ENCODE assay signal across 8 mouse cellular contexts in the genomic region with DNA sequence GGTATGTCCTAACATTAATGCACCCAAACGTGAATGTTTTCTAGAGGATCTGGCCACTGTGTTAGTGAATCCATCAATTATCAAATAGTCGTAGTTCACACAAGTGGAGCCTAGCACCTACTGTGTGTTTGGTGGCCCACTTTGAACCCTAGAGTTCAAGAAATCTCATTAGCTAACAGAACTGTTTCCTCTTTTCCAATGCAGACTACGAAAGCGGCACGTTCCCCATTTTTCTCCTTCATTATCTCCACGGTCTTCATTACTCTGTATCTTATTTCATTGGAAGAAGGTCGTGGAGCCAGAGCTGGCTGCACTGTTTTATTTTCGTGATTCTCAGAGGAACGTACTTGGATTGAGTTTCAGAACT. TPM values are rescaled to one million over a fixed set of nuclear protein-coding genes. Genes with fewer than 3 reads are reported as not detected.
DNase-seq lines count a peak whose midpoint lies in the region; ATAC-seq and TF ChIP-seq lines count a peak whose summit lies in the region.

No protein-coding gene starts in this region.

- TF ChIP-seq CTCF in liver, postnatal 0 days (IDR thresholded peaks at IDR 0.05; ENCODE audit: low read depth), result no peak

- H3K27ac ChIP-seq in heart, embryonic 11.5 days (ENCODE audit: low read depth, low read length), result no peak overlapping the region
- no peak overlapping the region for H3K27ac ChIP-seq in ES-E14 (ENCODE audit: insufficient read depth, low read depth, low read length, poor library complexity, severe bottlenecking)
- peak overlapping the region; percentile 88 for H3K27ac ChIP-seq in liver, postnatal 0 days (ENCODE audit: low read depth)

- no peaks in the 10 kb centered on the region for H3K36me3 ChIP-seq in heart, embryonic 11.5 days (ENCODE audit: control insufficient read depth, insufficient read depth, low read length)
- 0 out of 2 replicates have a peak, but pooled peaks cover 2% of the 10 kb centered on the region for H3K36me3 ChIP-seq in ES-E14 (ENCODE audit: control insufficient read depth, insufficient read depth, low read length, poor library complexity, severe bottlenecking)
- peaks cover 3% of the 10 kb centered on the region; the same call in 1 of the 2 replicates for H3K36me3 ChIP-seq in liver, postnatal 0 days (replicated peaks; ENCODE audit: insufficient read depth, low read length)

- ATAC-seq in heart, embryonic 11.5 days (replicated peaks; ENCODE audit: insufficient number of reproducible peaks, low FRiP score, low TSS enrichment), result no peak
- ATAC-seq in granulocyte monocyte progenitor cell, adult 5-6 weeks (replicated peaks; ENCODE audit: poor library complexity, severe bottlenecking), result peak; percentile 20
- no peak for ATAC-seq in liver, postnatal 0 days

- peaks cover 32% of the 10 kb centered on the region for H3K27me3 ChIP-seq in heart, embryonic 11.5 days (ENCODE audit: control insufficient read depth, insufficient read depth, low read length)
- peaks cover 10% of the 10 kb centered on the region for H3K27me3 ChIP-seq in liver, postnatal 0 days (ENCODE audit: insufficient read depth, low read length)

- in situ Hi-C loops in ES-E14 (cut with MboI; ENCODE audit: low sequenced_read_pairs in 2 of 2, unreplicated experiment in 2 of 2), result no loop called here

- no peaks in the 10 kb centered on the region for H3K9me3 ChIP-seq in heart, embryonic 11.5 days (replicated peaks; ENCODE audit: control insufficient read depth, low read length)
- no peaks in the 10 kb centered on the region for H3K9me3 ChIP-seq in ES-E14 (ENCODE audit: control insufficient read depth, insufficient read depth, low read depth, low read length)
- no peaks in the 10 kb centered on the region for H3K9me3 ChIP-seq in liver, postnatal 0 days (ENCODE audit: low read length)

- peak overlapping the region; percentile 64 for H3K4me3 ChIP-seq in heart, embryonic 11.5 days (ENCODE audit: low read depth, low read length)
- peak overlapping the region; percentile 68 to 89; a peak in 3 of 4 replicates for H3K4me3 ChIP-seq in ES-E14 (ENCODE audit: insufficient read depth in 1 of 2, low read depth in 1 of 2, low read length in 2 of 2, poor library complexity in 1 of 2, severe bottlenecking in 1 of 2)
- H3K4me3 ChIP-seq in liver, postnatal 0 days (ENCODE audit: low read depth, low read length), result peak overlapping the region; percentile 45

- peak overlapping the region; percentile 98 for H3K4me2 ChIP-seq in heart, embryonic 11.5 days
- H3K4me2 ChIP-seq in liver, postnatal 0 days (ENCODE audit: low read depth, low read length), result peak overlapping the region; percentile 88

- WGBS in heart, embryonic 11.5 days (ENCODE audit: insufficient replicate concordance), result 44% methylated on average over 9 of the region's 9 CpGs
- 27% methylated on average over 9 of the region's 9 CpGs for WGBS in liver, postnatal 0 days (ENCODE audit: insufficient replicate concordance)

- TF ChIP-seq EP300 in liver, postnatal 0 days (IDR thresholded peaks at IDR 0.05; ENCODE audit: low read depth), result no peak

- H3K9ac ChIP-seq in heart, embryonic 11.5 days (ENCODE audit: low read depth, low read length), result peak overlapping the region; percentile 69; the same call in 1 of the 2 replicates
- H3K9ac ChIP-seq in ES-E14 (ENCODE audit: insufficient read depth, low read depth, low read length, poor library complexity, severe bottlenecking), result peak overlapping the region; percentile 42; the same call in 1 of the 2 replicates
- H3K9ac ChIP-seq in liver, postnatal 0 days (replicated peaks), result peak overlapping the region; percentile 60

- intact Hi-C loops in heart, postnatal 25 days (cut with DNase I), result loop anchor here (10.0 kb wide), 1 partner anchor 355 kb away; a partner anchor contains a TSS

- H3K4me1 ChIP-seq in heart, embryonic 11.5 days (ENCODE audit: control insufficient read depth, insufficient read depth, low read length), result peaks cover 5% of the 10 kb centered on the region
- H3K4me1 ChIP-seq in ES-E14 (ENCODE audit: control insufficient read depth in 2 of 2, insufficient read depth in 2 of 2, low read length in 2 of 2, poor library complexity in 1 of 2), result no peaks in the 10 kb centered on the region; a peak in 1 of 4 replicates
- H3K4me1 ChIP-seq in liver, postnatal 0 days (ENCODE audit: insufficient read depth), result peaks cover 19% of the 10 kb centered on the region

- no peak for DNase-seq in heart, postnatal 25 days (ENCODE audit: low spot score)
- no peak for DNase-seq in ES-E14 (ENCODE audit: low read depth, low spot score)
- no peak for DNase-seq in liver, postnatal 0 days
- no peak for DNase-seq in right cerebral cortex, adult 18-20 months
- DNase-seq in retina, postnatal 1 day, result no peak
- no peak for DNase-seq in layer of hippocampus, postnatal 36 days

TF ChIP-seq in ES-E14, 5 proteins besides CTCF, POLR2A, EP300 and RAD21:
- TF ChIP-seq ZC3H11A (IDR thresholded peaks at IDR 0.05; ENCODE audit: borderline replicate concordance, low read depth, low read length), result no peak
- TF ChIP-seq CHD2 (IDR thresholded peaks at IDR 0.05; ENCODE audit: low read depth, low read length), result no peak
- no peak for TF ChIP-seq HCFC1 (IDR thresholded peaks at IDR 0.05; ENCODE audit: borderline replicate concordance, insufficient read depth, low read length)
- no peak for TF ChIP-seq ZNF384 (IDR thresholded peaks at IDR 0.05; ENCODE audit: low read depth, low read length)
- TF ChIP-seq MAFK (IDR thresholded peaks at IDR 0.05; ENCODE audit: insufficient read depth, low read depth, low read length), result no peak

RNA-seq across cellular contexts. Expression of a gene that starts 0.8 kb away (rescaled TPM):
- polyA plus RNA-seq in heart, embryonic 11.5 days (2014; fragmentation: Nextera tagmentation; extraction: Ambion mirVana), result 0.80 and 0.90 TPM in 2 replicates
- 10 to 100 TPM; 13.4 to 15.1 TPM for total RNA-seq in heart, postnatal 25 days (2021)
- total RNA-seq in ES-E14 (2012; rRNA removed), result 0.54 and 1.0 TPM in 2 replicates
- 1.6 TPM in 1 of 2 replicates, not detected in the other for total RNA-seq in granulocyte monocyte progenitor cell, adult 5-6 weeks (2014; fragmentation: Nextera tagmentation)
- total RNA-seq in granulocyte monocyte progenitor cell, adult 5-6 weeks (2017), result 0.34 TPM in 1 of 2 replicates, not detected in the other
- polyA plus RNA-seq in liver, postnatal 0 days (2015; fragmentation: Nextera tagmentation; extraction: Ambion mirVana), result 5.6 and 6.0 TPM in 2 replicates
- 10 to 100 TPM; 43.3 to 51.6 TPM for total RNA-seq in layer of hippocampus, postnatal 36 days (2021)

RNA-seq across cellular contexts. Expression of a gene that starts 2.9 kb away (rescaled TPM):
- 0.24 TPM in 1 of 2 replicates, not detected in the other for polyA plus RNA-seq in heart, embryonic 11.5 days (2014; fragmentation: Nextera tagmentation; extraction: Ambion mirVana)
- total RNA-seq in heart, postnatal 25 days (2021), result under 1 TPM; 0.34 to 0.61 TPM
- 0.80 and 2.2 TPM in 2 replicates for total RNA-seq in ES-E14 (2012; rRNA removed)
- not detected in 2 replicates for total RNA-seq in granulocyte monocyte progenitor cell, adult 5-6 weeks (2014; fragmentation: Nextera tagmentation)
- not detected in 2 replicates for total RNA-seq in granulocyte monocyte progenitor cell, adult 5-6 weeks (2017)
- 588 and 688 TPM in 2 replicates for polyA plus RNA-seq in liver, postnatal 0 days (2015; fragmentation: Nextera tagmentation; extraction: Ambion mirVana)
- 1 to 10 TPM in 1 of 2 experiments, under 1 TPM in 1; 0.95 to 1.6 TPM for total RNA-seq in layer of hippocampus, postnatal 36 days (2021)

RNA-seq across cellular contexts. Expression of a gene that starts 32.2 kb away (rescaled TPM):
- 71.4 and 72.5 TPM in 2 replicates for polyA plus RNA-seq in heart, embryonic 11.5 days (2014; fragmentation: Nextera tagmentation; extraction: Ambion mirVana)
- total RNA-seq in heart, postnatal 25 days (2021), result 10 to 100 TPM; 32.0 to 39.5 TPM
- 49.1 and 64.4 TPM in 2 replicates for total RNA-seq in ES-E14 (2012; rRNA removed)
- 19.8 and 43.7 TPM in 2 replicates for total RNA-seq in granulocyte monocyte progenitor cell, adult 5-6 weeks (2014; fragmentation: Nextera tagmentation)
- total RNA-seq in granulocyte monocyte progenitor cell, adult 5-6 weeks (2017), result 32.7 and 39.6 TPM in 2 replicates
- polyA plus RNA-seq in liver, postnatal 0 days (2015; fragmentation: Nextera tagmentation; extraction: Ambion mirVana), result 23.6 and 24.5 TPM in 2 replicates
- total RNA-seq in layer of hippocampus, postnatal 36 days (2021), result 10 to 100 TPM; 68.1 to 69.1 TPM

RNA-seq across cellular contexts. Expression of a gene that starts 32.3 kb away (rescaled TPM):
- 139 and 168 TPM in 2 replicates for polyA plus RNA-seq in heart, embryonic 11.5 days (2014; fragmentation: Nextera tagmentation; extraction: Ambion mirVana)
- 10 to 100 TPM; 85.4 to 85.5 TPM for total RNA-seq in heart, postnatal 25 days (2021)
- total RNA-seq in ES-E14 (2012; rRNA removed), result 46.4 and 72.3 TPM in 2 replicates
- total RNA-seq in granulocyte monocyte progenitor cell, adult 5-6 weeks (2014; fragmentation: Nextera tagmentation), result 133 and 158 TPM in 2 replicates
- total RNA-seq in granulocyte monocyte progenitor cell, adult 5-6 weeks (2017), result 201 and 229 TPM in 2 replicates
- polyA plus RNA-seq in liver, postnatal 0 days (2015; fragmentation: Nextera tagmentation; extraction: Ambion mirVana), result 53.5 and 58.4 TPM in 2 replicates
- 100 to 1,000 TPM; 104 to 112 TPM for total RNA-seq in layer of hippocampus, postnatal 36 days (2021)
